Mouse (Mus musculus) cortical plate, adult 2 months (tissue): Measurements from ENCODE around the gene Dennd2a.

Source experiments
- CTCF ChIP-seq: fragments of 200-500 bp; IDR thresholded peaks from 2 replicates; pipeline ENCODE4 v1.5.1; 2011; ENCODE audit warnings: mild to moderate bottlenecking, control low read depth, low read length; ENCODE audit not compliant: insufficient read depth; ENCODE audit errors: extremely low read depth
- POLR2A ChIP-seq: fragments of 200-500 bp; IDR thresholded peaks from 2 replicates; pipeline ENCODE4 v1.6.1; 2011; ENCODE audit warnings: mild to moderate bottlenecking, low read length, control low read depth; ENCODE audit not compliant: insufficient read depth; ENCODE audit errors: extremely low read depth

- TF ChIP-seq CTCF (no peak), POLR2A (no peak)
These were observed 42.5 kb downstream of the Dennd2a start for GRCm38 (mm10) chr6:39515040-39515738.
